Mouse (Mus musculus) urinary bladder, postnatal 0 days (tissue): Measurements from ENCODE around the gene Tmem38a. TPM values are rescaled to one million over a fixed set of nuclear protein-coding genes. Genes with fewer than 3 reads are reported as not detected.

ENCODE experiments used
- microRNA-seq: library from miRNA; unstranded; fragments of <30 nt; microRNA quantifications from one replicate; pipeline ENCODE4, GENCODE M21; 2016
- polyA plus RNA-seq: library from polyadenylated mRNA; unstranded; fragments of >200 nt; fragmentation: Nextera tagmentation; extraction: Ambion mirVana; gene quantifications from 2 replicates; pipeline ENCODE4 v1.2.1, GENCODE M21; 2015

The Tmem38a gene
- polyA plus RNA-seq = 71.1 and 74.7 TPM in 2 replicates

DNA sequence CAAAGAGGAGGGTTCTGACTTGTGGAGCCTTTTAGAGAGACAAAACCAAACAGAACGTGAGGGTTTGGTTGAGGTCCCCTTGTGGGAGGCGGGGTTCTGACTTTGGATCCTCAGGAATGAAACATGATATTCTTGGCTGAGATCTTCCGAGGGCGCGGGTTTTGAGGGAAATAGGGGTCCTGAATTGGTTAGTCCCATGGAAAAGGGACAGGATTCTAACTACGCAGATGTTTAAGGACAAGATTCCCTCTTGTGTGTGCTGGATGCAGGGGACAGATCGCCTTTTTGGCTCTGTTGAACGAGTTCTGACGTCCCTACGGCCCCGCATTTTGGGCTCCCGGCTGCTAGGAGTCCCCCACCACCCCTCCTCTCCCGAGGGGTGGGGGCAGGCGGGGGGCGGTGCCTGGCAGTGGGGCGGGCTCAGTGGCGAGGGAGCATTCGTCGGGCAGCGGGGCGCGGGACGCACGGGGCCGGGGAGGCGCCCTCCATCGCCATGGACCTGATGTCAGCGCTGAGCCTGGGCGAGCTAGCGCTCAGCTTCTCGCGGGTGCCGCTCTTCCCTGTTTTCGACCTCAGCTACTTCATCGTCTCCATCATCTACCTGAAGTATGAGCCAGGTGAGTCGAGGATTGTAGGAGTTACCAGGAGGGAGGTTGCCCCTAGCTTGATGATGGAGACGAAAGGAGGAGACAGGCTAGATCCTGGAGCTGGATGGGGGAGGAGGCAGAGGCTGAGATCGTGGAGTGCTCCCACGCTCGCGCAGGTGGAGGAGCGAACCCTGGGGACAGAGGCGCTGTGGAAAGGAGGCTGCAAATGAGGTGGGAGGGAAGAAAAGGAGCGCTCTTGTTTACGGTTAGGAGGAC lies at the start of gene Tmem38a:
Gene Tmem38a, plus strand, starts transcription at position 445 of the 863 bp plus-strand sequence.

DNA sequence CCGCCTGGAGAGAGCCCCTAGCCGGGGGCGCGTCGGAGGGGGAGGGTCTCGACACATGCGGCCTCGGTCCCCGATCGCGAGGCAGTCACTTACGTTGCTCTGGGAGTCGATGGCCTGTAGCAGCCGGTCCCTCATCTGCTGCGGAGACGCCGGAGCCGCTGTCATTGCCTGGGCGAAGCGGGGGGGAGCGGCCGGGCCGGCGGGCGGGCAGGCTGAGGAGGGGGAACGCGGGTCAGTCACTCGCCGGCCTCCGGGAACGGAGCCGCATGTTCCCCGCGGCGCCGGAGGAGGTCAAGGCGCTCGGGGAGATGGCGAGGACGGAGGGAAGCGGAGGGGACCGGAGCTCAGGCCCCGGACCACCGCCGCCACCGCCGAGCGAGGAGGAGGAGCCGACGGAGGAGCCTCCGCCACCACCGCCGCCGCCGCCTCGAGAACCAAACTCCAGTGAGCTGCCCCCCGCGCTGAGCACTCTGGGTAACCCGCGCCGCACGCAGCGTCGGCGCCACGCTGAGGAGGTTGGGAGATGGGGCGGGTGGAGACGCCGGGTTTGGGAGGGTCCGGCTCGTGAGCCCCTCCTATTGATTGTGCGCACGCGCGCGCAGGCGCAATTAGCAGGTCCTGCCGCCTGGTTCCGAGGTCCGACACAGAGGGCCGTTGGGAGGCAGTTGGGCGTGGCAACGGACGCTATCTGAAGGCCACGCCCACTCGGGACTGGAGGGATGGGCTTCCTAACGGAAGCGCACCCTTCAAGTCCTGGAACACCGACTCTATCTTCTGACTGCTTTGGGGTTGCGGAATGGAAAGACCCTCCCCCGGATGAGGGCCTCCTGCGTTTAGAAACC lies 23.8 kb upstream of the Tmem38a start, which contains the start of gene Med26:
Gene Med26, minus strand, starts transcription at position 469 of the 842 bp plus-strand sequence.

DNA sequence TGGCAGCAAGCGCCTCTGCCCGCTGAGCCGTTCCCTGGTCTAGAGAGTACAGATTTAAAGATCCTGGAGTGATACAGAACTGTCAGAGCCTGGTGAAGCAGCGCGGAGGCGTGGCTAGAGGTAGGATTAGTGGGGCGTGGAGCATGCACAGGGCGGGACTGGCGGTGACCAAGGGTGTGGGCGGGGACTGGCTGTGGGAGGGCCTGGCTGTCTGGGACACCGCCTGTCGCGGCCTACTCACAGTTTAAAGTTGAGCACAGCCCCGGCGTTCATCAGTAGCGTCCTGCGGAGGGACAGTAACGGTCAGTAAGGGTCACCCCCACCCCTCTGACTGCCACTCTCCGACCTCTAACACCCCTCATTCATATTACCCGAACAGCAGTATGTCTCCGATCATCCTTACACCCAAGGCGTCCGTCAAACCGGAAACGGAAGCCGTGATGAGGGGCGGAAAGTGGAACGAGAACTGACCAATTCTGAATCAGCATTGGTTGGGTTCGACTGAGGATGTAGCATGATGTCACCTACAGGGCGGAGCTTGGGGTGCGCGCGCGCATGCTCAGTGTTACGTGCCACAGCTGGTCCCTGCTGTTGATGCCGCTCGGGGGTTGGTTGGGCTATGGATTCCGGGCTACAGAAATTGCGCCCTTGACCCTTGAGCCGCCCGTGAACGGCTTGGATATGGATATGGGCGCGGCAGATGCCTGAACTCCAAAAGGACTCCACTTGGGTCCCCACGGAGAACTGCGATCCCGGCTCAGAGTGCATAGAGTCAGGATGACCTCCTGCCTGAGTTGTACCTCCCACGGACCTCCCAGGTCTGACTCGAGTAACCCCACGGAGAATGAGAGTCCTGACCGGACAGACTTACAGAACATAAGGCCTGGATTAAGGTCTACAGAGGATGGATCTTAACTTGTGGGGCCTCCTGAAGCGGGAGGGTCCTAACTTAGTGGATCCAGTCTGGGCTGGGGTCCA lies 933 bp upstream of the Tmem38a start, which contains the start of gene Smim7:
Gene Smim7, minus strand, starts transcription at position 456 of the 978 bp plus-strand sequence.

Small RNAs within 50 kb of the gene (microRNA-seq; reads per million reads assigned to microRNA genes)
- gene Gm28019 = not detected

Other genes starting within 250 kb of the Tmem38a start
- 23.0 and 24.0 TPM in 2 replicates for gene Eps15l1, start 150.6 kb upstream of the Tmem38a start, polyA plus RNA-seq
- gene Calr3, start 128.2 kb upstream of the Tmem38a start, polyA plus RNA-seq = 0.56 and 0.84 TPM in 2 replicates
- gene 1700030K09Rik, start 128.2 kb upstream of the Tmem38a start, polyA plus RNA-seq = 5.2 and 5.7 TPM in 2 replicates
- 23.1 and 30.9 TPM in 2 replicates for gene Cherp, start 96.8 kb upstream of the Tmem38a start, polyA plus RNA-seq
- 10.9 and 13.0 TPM in 2 replicates for gene Slc35e1, start 79.4 kb upstream of the Tmem38a start, polyA plus RNA-seq
- gene Med26, start 23.8 kb upstream of the Tmem38a start, polyA plus RNA-seq = 7.3 and 8.1 TPM in 2 replicates
- gene Smim7, start 967 bp upstream of the Tmem38a start, polyA plus RNA-seq = 93.2 and 99.9 TPM in 2 replicates
- 0.11 and 0.17 TPM in 2 replicates for gene Nwd1, start 74.7 kb downstream of the Tmem38a start, polyA plus RNA-seq
- gene Sin3b, start 151.2 kb downstream of the Tmem38a start, polyA plus RNA-seq = 210 and 216 TPM in 2 replicates
- gene F2rl3, start 189.8 kb downstream of the Tmem38a start, polyA plus RNA-seq = 0.28 and 0.46 TPM in 2 replicates